ENCODE assay signal across 29 mouse cellular contexts in the genomic region with DNA sequence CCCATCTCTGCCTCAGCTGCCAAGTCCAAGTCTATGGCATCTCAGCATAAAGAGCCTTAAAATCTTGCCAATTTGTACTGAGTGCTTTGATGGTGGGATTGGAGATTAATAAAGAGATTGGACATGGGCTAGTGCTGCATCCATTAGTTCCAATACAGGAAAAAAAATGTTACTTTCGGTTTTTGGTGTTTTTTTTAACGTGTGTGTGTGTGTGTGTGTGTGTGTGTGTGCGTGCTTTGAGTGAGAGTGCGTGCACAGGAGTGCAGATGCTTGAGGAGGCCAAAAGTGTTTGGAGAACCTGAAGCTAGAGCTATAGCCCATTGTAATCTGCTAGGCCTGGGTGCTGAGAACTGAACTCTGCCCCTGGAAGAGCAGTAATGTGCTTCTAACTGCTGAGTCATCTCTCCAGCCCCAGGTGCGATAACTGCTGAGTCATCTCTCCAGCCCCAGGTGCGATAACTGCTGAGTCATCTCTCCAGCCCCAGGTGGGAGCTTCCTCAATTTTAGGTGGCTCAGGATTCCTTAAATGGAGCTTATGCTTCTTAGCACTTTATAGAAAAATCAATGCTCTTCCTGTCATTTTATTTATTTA.
DNase-seq lines count a peak whose midpoint lies in the region; ATAC-seq and TF ChIP-seq lines count a peak whose summit lies in the region.
"Had no signal": no experiment of that assay in that cellular context is flagged by ENCODE, and none has a peak within 500 bp of the region (broad histone marks: within the 10 kb centered on the region; RNA-seq: fewer than 3 reads in every experiment).

No protein-coding gene starts in this region.

- no peak overlapping the region for H3K4me2 ChIP-seq in heart, embryonic 11.5 days
- H3K4me2 ChIP-seq in intestine, postnatal 0 days (replicated peaks; ENCODE audit: low read depth) = no peak overlapping the region
- H3K4me2 ChIP-seq: hindbrain, embryonic 15.5 days; limb, embryonic 15.5 days; midbrain, embryonic 15.5 days; neural tube, embryonic 15.5 days; stomach, embryonic 15.5 days had no signal

- no peak; the same call in 1 of the 2 replicates for ATAC-seq in heart, embryonic 11.5 days (replicated peaks; ENCODE audit: insufficient number of reproducible peaks, low FRiP score, low TSS enrichment)
- ATAC-seq in intestine, postnatal 0 days = peak; percentile 70
- ATAC-seq: forebrain, postnatal 0 days; inflammation-experienced regulatory T-cells, adult 6 months; midbrain, embryonic 15.5 days; Patski had no signal

- DNase-seq in heart, adult 11 months = peak; percentile 13
- DNase-seq in ZHBTc4 (ENCODE audit: low read depth, low spot score) = peak; percentile 62
- no peak for DNase-seq in thymus, adult 18-20 months
- no peak for DNase-seq in left cerebral cortex, adult 9 months (ENCODE audit: low spot score in 2 of 2)
- no peak for DNase-seq in embryonic facial prominence, embryonic 10.5 days (ENCODE audit: low spot score)
- DNase-seq: cerebellum, adult 9-10 months; forebrain, postnatal 0 days; gastrocnemius, postnatal 10 days; kidney, adult 8-10 months; kidney, postnatal 4 days; lung, adult 2 months; lung, postnatal 14 days; right cerebral cortex, postnatal 25 days; thymus, postnatal 25 days had no signal

- 87% methylated on average over 6 of the region's 6 CpGs for WGBS in heart, embryonic 11.5 days (ENCODE audit: insufficient replicate concordance)
- WGBS in intestine, postnatal 0 days = 73% methylated on average over 6 of the region's 6 CpGs
- 93% methylated on average over 6 of the region's 6 CpGs for WGBS in embryonic facial prominence, embryonic 10.5 days

- no peak overlapping the region for H3K4me3 ChIP-seq in heart, embryonic 11.5 days (ENCODE audit: low read depth, low read length)
- H3K4me3 ChIP-seq in ES-Bruce4 (ENCODE audit: low read depth, low read length) = no peak overlapping the region
- H3K4me3 ChIP-seq in intestine, postnatal 0 days (ENCODE audit: low read depth, low read length) = no peak overlapping the region
- no peak overlapping the region for H3K4me3 ChIP-seq in embryonic facial prominence, embryonic 10.5 days
- H3K4me3 ChIP-seq: erythroblast, embryonic 14.5 days; heart, embryonic 10.5 days; hindbrain, embryonic 15.5 days; limb, embryonic 10.5 days; limb, embryonic 15.5 days; midbrain, embryonic 15.5 days; neural tube, embryonic 15.5 days; stomach, embryonic 15.5 days had no signal

- H3K4me1 ChIP-seq in heart, embryonic 11.5 days (ENCODE audit: control insufficient read depth, insufficient read depth, low read length) = peaks cover 8% of the 10 kb centered on the region; the same call in 1 of the 2 replicates
- H3K4me1 ChIP-seq in ES-Bruce4 (ENCODE audit: control insufficient read depth, insufficient read depth, low read length) = no peaks in the 10 kb centered on the region
- H3K4me1 ChIP-seq in intestine, postnatal 0 days (replicated peaks; ENCODE audit: control insufficient read depth, insufficient read depth, low read length) = no peaks in the 10 kb centered on the region; the same call in 1 of the 2 replicates
- H3K4me1 ChIP-seq in embryonic facial prominence, embryonic 10.5 days = no peaks in the 10 kb centered on the region
- H3K4me1 ChIP-seq: hindbrain, embryonic 15.5 days; limb, embryonic 10.5 days; limb, embryonic 15.5 days; midbrain, embryonic 15.5 days; neural tube, embryonic 15.5 days had no signal

- no peak for TF ChIP-seq POLR2A in ES-Bruce4 (IDR thresholded peaks at IDR 0.05; ENCODE audit: insufficient read depth, low read length)

- TF ChIP-seq EP300 in ES-Bruce4 (IDR thresholded peaks at IDR 0.05; ENCODE audit: insufficient read depth, low read depth, low read length) = 0 out of 2 replicates have a peak, but pooled peaks have one; percentile 57

- no peaks in the 10 kb centered on the region for H3K9me3 ChIP-seq in heart, embryonic 11.5 days (replicated peaks; ENCODE audit: control insufficient read depth, low read length)
- peaks cover 28% of the 10 kb centered on the region for H3K9me3 ChIP-seq in ES-Bruce4 (replicated peaks; ENCODE audit: control insufficient read depth, insufficient read depth, low read length, poor library complexity, severe bottlenecking)
- H3K9me3 ChIP-seq in intestine, postnatal 0 days (ENCODE audit: control insufficient read depth) = no peaks in the 10 kb centered on the region
- peaks cover 10% of the 10 kb centered on the region; the same call in 1 of the 2 replicates for H3K9me3 ChIP-seq in embryonic facial prominence, embryonic 10.5 days
- H3K9me3 ChIP-seq: G1E; heart, embryonic 10.5 days; hindbrain, embryonic 15.5 days; limb, embryonic 10.5 days; limb, embryonic 15.5 days; midbrain, embryonic 15.5 days; neural tube, embryonic 15.5 days; stomach, embryonic 15.5 days had no signal

- no peak for TF ChIP-seq CTCF in ES-Bruce4 (IDR thresholded peaks at IDR 0.05; ENCODE audit: low read depth, low read length)
- no peak for TF ChIP-seq CTCF in intestine, postnatal 0 days (IDR thresholded peaks at IDR 0.05; ENCODE audit: low read depth)

- no peak overlapping the region for H3K9ac ChIP-seq in heart, embryonic 11.5 days (ENCODE audit: low read depth, low read length)
- no peak overlapping the region for H3K9ac ChIP-seq in ES-Bruce4 (ENCODE audit: low read depth, poor library complexity, severe bottlenecking)
- H3K9ac ChIP-seq in intestine, postnatal 0 days (ENCODE audit: low read depth, low read length) = no peak overlapping the region
- H3K9ac ChIP-seq: forebrain, postnatal 0 days; hindbrain, embryonic 15.5 days; limb, embryonic 15.5 days; midbrain, embryonic 15.5 days; neural tube, embryonic 15.5 days; stomach, embryonic 15.5 days had no signal

- no peak overlapping the region for H3K27ac ChIP-seq in heart, embryonic 11.5 days (ENCODE audit: low read depth, low read length)
- peak overlapping the region; percentile 47 for H3K27ac ChIP-seq in ES-Bruce4 (ENCODE audit: insufficient read depth, low read length)
- no peak overlapping the region for H3K27ac ChIP-seq in intestine, postnatal 0 days (ENCODE audit: low read depth, low read length)
- H3K27ac ChIP-seq in embryonic facial prominence, embryonic 10.5 days (replicated peaks) = no peak overlapping the region
- H3K27ac ChIP-seq: heart, embryonic 10.5 days; hindbrain, embryonic 15.5 days; kidney, postnatal 0 days; limb, embryonic 10.5 days; limb, embryonic 15.5 days; midbrain, embryonic 15.5 days; neural tube, embryonic 15.5 days; stomach, embryonic 15.5 days had no signal

- H3K27me3 ChIP-seq in heart, embryonic 11.5 days (ENCODE audit: control insufficient read depth, insufficient read depth, low read length) = no peaks in the 10 kb centered on the region
- H3K27me3 ChIP-seq in ES-Bruce4 (ENCODE audit: control insufficient read depth, insufficient read depth, low read length, poor library complexity, severe bottlenecking) = no peaks in the 10 kb centered on the region
- H3K27me3 ChIP-seq in intestine, postnatal 0 days (replicated peaks; ENCODE audit: control insufficient read depth, insufficient read depth, low read length) = no peaks in the 10 kb centered on the region
- H3K27me3 ChIP-seq in embryonic facial prominence, embryonic 10.5 days (replicated peaks; ENCODE audit: low read depth, poor library complexity, severe bottlenecking) = no peaks in the 10 kb centered on the region
- H3K27me3 ChIP-seq: hindbrain, embryonic 15.5 days; limb, embryonic 15.5 days; midbrain, embryonic 15.5 days; neural tube, embryonic 15.5 days; Patski; stomach, embryonic 15.5 days had no signal

- H3K36me3 ChIP-seq in heart, embryonic 11.5 days (ENCODE audit: control insufficient read depth, insufficient read depth, low read length) = no peaks in the 10 kb centered on the region; the same call in 1 of the 2 replicates
- peaks cover 13% of the 10 kb centered on the region for H3K36me3 ChIP-seq in ES-Bruce4 (ENCODE audit: control insufficient read depth, insufficient read depth, low read length, poor library complexity, severe bottlenecking)
- H3K36me3 ChIP-seq in intestine, postnatal 0 days (ENCODE audit: control insufficient read depth, insufficient read depth) = no peaks in the 10 kb centered on the region
- peaks cover 5% of the 10 kb centered on the region; the same call in 1 of the 2 replicates for H3K36me3 ChIP-seq in embryonic facial prominence, embryonic 10.5 days (replicated peaks)
- H3K36me3 ChIP-seq: G1E; hindbrain, embryonic 15.5 days; limb, embryonic 10.5 days; limb, embryonic 15.5 days; midbrain, embryonic 15.5 days; neural tube, embryonic 15.5 days; stomach, embryonic 15.5 days had no signal

Comparison
In these comparisons a context has a peak if more than half of its experiments do, and no peak if none do; other contexts are left out.
1. DNase-seq: peak in heart, adult 11 months (single experiment) and ZHBTc4 (single experiment); none in thymus, adult 18-20 months (0 of 2), left cerebral cortex, adult 9 months (0 of 2) and embryonic facial prominence, embryonic 10.5 days (single experiment).